Mouse (Mus musculus) neural tube, embryonic 14.5 days (tissue): ENCODE data around the gene Vtcn1. TPM values are rescaled to one million over a fixed set of nuclear protein-coding genes. Genes with fewer than 3 reads are reported as not detected.

ENCODE experiments used
- polyA plus RNA-seq: library from polyadenylated mRNA; unstranded; fragments of >200 nt; fragmentation: Nextera tagmentation; extraction: Ambion mirVana; gene quantifications from 2 replicates; pipeline ENCODE4 v1.2.1, GENCODE M21; 2014

Vtcn1 gene
- polyA plus RNA-seq, 1 experiment from 2014 or later: not detected

Other genes with a start within 250 kb of the Vtcn1 start
- 42.6 and 50.2 TPM in 2 replicates for gene Man1a2, start 140.0 kb upstream of the Vtcn1 start, polyA plus RNA-seq
- gene Trim45, start 96.7 kb downstream of the Vtcn1 start, polyA plus RNA-seq: 3.8 and 4.9 TPM in 2 replicates
- gene Ttf2, start 144.2 kb downstream of the Vtcn1 start, polyA plus RNA-seq: 3.3 and 4.3 TPM in 2 replicates
- gene Cd101, start 204.1 kb downstream of the Vtcn1 start, polyA plus RNA-seq: 0.08 and 0.09 TPM in 2 replicates